Mouse (Mus musculus): Measurements from ENCODE around the gene Unc13a.

The Unc13a gene

GRCm38 (mm10) chr8:71586891-71587290 is 84.7 kb downstream of the Unc13a start:
- DNase-seq (ENCODE audit: low read depth, low spot score): peak; percentile 52

GRCm38 (mm10) chr8:71580201-71580600 is 91.4 kb downstream of the Unc13a start:
- DNase-seq (ENCODE audit: low read depth, low spot score): peak; percentile 70

- no peak for DNase-seq (ENCODE audit: low read depth, low spot score)
Observed at GRCm38 (mm10) chr8:71579476-71579875, 92.1 kb downstream of the Unc13a start.

- peak; percentile 69 for DNase-seq (ENCODE audit: low read depth, low spot score)
Observed at GRCm38 (mm10) chr8:71579009-71579408, 92.5 kb downstream of the Unc13a start.

GRCm38 (mm10) chr8:71577856-71578387 is 93.6 kb downstream of the Unc13a start:
- DNase-seq (ENCODE audit: low read depth, low spot score): peak; percentile 43

- peak; percentile 47 for DNase-seq (ENCODE audit: low read depth, low spot score)
Observed at GRCm38 (mm10) chr8:71575020-71575419, 96.5 kb downstream of the Unc13a start.

GRCm38 (mm10) chr8:71574426-71574825 is 97.1 kb downstream of the Unc13a start:
- no peak for DNase-seq (ENCODE audit: low read depth, low spot score)

Data from 3T3-L1 (cell line).